ENCODE assay signal across 27 mouse cellular contexts in the genomic region with DNA sequence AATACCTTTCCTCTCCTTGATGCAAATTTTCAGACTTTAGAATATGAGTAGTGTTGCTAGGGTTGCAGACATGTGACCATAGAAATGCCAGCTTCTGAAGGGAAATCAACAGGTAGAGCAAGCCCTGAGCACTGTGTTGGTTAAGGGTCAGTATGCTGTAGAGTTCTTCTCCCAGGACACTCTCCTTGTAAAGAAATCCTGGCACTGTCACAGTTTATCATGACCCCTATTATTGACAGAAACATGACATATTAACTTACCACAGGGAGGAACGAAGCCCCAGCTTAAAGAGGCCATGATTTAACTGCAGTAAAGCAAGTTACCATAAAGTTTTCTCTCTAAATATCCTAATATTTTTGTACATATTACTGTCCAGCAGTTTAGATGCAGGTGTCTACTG.
"Had no signal": no experiment of that assay in that cellular context is flagged by ENCODE, and none has a peak within 500 bp of the region (broad histone marks: within the 10 kb centered on the region; RNA-seq: fewer than 3 reads in every experiment).

No protein-coding gene starts in this region.

- ATAC-seq: forebrain, postnatal 0 days; hindbrain, postnatal 0 days; intestine, embryonic 16.5 days had no signal

- H3K4me1 ChIP-seq: hindbrain, embryonic 13.5 days; hindbrain, embryonic 15.5 days; kidney, embryonic 15.5 days; limb, embryonic 13.5 days; liver, embryonic 13.5 days had no signal

- H3K27ac ChIP-seq: heart, adult 2 months; heart, embryonic 13.5 days; heart, embryonic 15.5 days; hindbrain, embryonic 13.5 days; hindbrain, embryonic 15.5 days; hindbrain, postnatal 0 days; kidney, embryonic 15.5 days; kidney, postnatal 0 days; limb, embryonic 13.5 days; limb, embryonic 15.5 days; liver, embryonic 13.5 days had no signal

- H3K4me3 ChIP-seq: heart, adult 2 months; heart, embryonic 13.5 days; heart, embryonic 15.5 days; hindbrain, embryonic 13.5 days; hindbrain, embryonic 15.5 days; kidney, embryonic 15.5 days; limb, embryonic 13.5 days; limb, embryonic 15.5 days; liver, embryonic 13.5 days had no signal

- DNase-seq: forebrain, postnatal 0 days; gastrocnemius, postnatal 10 days; gastrocnemius, postnatal 36 days; heart, adult 11 months; heart, adult 2 months; heart, postnatal 10 days; heart, postnatal 36 days; kidney, adult 11 months; kidney, adult 2 months; kidney, adult 9 months; kidney, postnatal 14 days; kidney, postnatal 36 days; layer of hippocampus, adult 9-11 months; layer of hippocampus, postnatal 36 days; left cerebral cortex, postnatal 4 days; liver, embryonic 13.5 days had no signal

- H3K9me3 ChIP-seq: heart, embryonic 13.5 days; heart, embryonic 15.5 days; hindbrain, embryonic 13.5 days; hindbrain, embryonic 15.5 days; kidney, embryonic 15.5 days; limb, embryonic 13.5 days; limb, embryonic 15.5 days; liver, embryonic 13.5 days had no signal

- H3K27me3 ChIP-seq: heart, embryonic 13.5 days; heart, embryonic 15.5 days; hindbrain, embryonic 13.5 days; hindbrain, embryonic 15.5 days; limb, embryonic 13.5 days; limb, embryonic 15.5 days; liver, embryonic 13.5 days had no signal

- H3K9ac ChIP-seq: forebrain, postnatal 0 days; heart, embryonic 13.5 days; heart, embryonic 15.5 days; hindbrain, embryonic 13.5 days; hindbrain, embryonic 15.5 days; kidney, embryonic 15.5 days; limb, embryonic 13.5 days; limb, embryonic 15.5 days; liver, embryonic 13.5 days had no signal

- H3K4me2 ChIP-seq: heart, embryonic 11.5 days; heart, embryonic 13.5 days; heart, embryonic 15.5 days; hindbrain, embryonic 13.5 days; hindbrain, embryonic 15.5 days; kidney, embryonic 15.5 days; limb, embryonic 13.5 days; limb, embryonic 15.5 days; liver, embryonic 13.5 days had no signal

- H3K36me3 ChIP-seq: heart, embryonic 13.5 days; heart, embryonic 15.5 days; hindbrain, embryonic 13.5 days; hindbrain, embryonic 15.5 days; kidney, embryonic 15.5 days; limb, embryonic 13.5 days; limb, embryonic 15.5 days had no signal
